Mouse (Mus musculus) 3134 (cell line): ENCODE data around the gene Arpc5l.

Source experiments
- DNase-seq: peaks from one replicate; pipeline ENCODE4 v3.0.0-alpha.2; 2011; ENCODE audit warnings: low spot score; ENCODE audit not compliant: insufficient read length; ENCODE audit errors: extremely low read depth

Arpc5l gene

DNA sequence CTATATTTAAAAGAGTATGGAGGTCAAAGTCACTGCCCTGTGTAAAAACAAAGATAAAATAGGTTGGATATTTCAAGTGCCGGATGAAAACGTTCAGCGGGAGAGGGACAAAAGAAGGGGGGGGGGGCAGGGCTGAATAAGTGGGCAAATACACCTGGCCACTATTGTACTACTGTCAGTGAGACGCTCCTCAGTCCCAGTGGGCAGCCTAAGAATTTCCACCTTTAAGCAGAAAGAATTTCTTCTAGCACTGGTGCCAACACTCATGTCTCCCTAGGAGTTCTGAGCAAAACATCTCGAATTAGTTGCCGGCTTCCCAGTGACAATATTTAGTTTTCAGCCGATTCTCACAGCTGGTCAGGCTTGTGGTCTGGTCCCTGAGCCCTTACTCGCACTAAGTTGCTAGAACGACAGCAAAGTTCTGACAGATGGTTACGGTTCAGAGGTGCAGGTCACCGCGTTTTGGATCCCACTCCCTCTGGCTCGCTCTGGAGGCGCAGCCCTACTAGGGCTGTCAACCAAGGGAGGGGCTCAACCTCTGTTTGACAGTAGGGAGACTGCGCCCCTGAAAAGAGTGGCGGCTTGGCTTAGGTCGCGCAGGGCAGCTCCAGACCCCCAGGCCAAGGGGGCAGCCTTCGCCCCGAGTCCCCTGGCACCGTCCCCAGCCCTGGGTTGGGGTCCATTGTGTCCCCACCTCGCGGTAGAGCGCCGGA, 59.7 kb downstream of the Arpc5l start:
- no peak for DNase-seq
